Mouse (Mus musculus): ENCODE data around the gene Abhd11. TPM values are rescaled to one million over a fixed set of nuclear protein-coding genes. Genes with fewer than 3 reads are reported as not detected.
A peak's percentile ranks its signal among the peaks of the same experiment; 100 is the strongest.

The Abhd11 gene
- polyA plus RNA-seq, 2 experiments: 25.1 to 27.0 TPM

DNA sequence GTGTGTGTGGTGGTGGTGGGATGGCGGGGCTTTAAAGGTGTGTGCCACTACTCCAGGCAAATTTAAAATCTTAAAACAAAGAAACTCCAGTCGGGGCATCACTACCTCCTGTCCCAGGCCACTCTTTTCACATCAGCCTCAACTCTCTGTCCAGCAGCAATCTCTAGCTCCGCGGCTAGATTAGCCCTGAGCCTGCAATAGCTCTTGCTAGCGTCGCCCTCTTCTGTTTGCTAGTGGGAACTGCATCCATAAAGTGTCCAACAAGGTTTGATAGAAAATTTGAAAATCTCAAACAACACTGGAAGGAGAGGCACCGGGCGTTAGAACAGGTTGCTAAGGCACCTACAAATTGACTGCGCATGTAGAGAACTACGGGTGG lies 43.5 kb upstream of the Abhd11 start:
- peak; percentile 92 for TF ChIP-seq CTCF (IDR thresholded peaks at IDR 0.05; ENCODE audit: low read depth)
- no peak for TF ChIP-seq EP300 (IDR thresholded peaks at IDR 0.05; ENCODE audit: low read depth)
- Histone ChIP-seq H3K9ac (replicated peaks) (peak overlapping the region; percentile 48), H3K36me3 (replicated peaks; ENCODE audit: control insufficient read depth, insufficient read depth, low read depth) (no peaks in the 10 kb centered on the region), H3K4me1 (replicated peaks; ENCODE audit: control insufficient read depth in 2 of 2, insufficient read depth in 2 of 2, low read length in 1 of 2) (peaks cover 0 to 3% of the 10 kb centered on the region in 2 experiments; a peak in 1 of 4 replicates), H3K4me2 (ENCODE audit: low read depth) (peak overlapping the region; percentile 81), H3K27ac (no peak overlapping the region), H3K27me3 (ENCODE audit: control insufficient read depth, insufficient read depth, low read length) (no peaks in the 10 kb centered on the region), H3K4me3 (ENCODE audit: insufficient read depth in 1 of 2, low read depth in 2 of 2, low read length in 2 of 2) (peak overlapping the region; percentile 29 to 51; a peak in 3 of 4 replicates), H3K9me3 (ENCODE audit: control insufficient read depth, low read length) (no peaks in the 10 kb centered on the region)
- DNase-seq (ENCODE audit: low read depth in 3 of 3, low spot score in 3 of 3) (peak; percentile 64 to 67 (median 66)), ATAC-seq (ENCODE audit: insufficient read depth) (peak; percentile 66)
- WGBS (ENCODE audit: insufficient replicate concordance): 7% methylated on average over 10 of the region's 10 CpGs

- peak overlapping the region; percentile 48 for H3K9ac ChIP-seq (replicated peaks)
- ATAC-seq (ENCODE audit: insufficient read depth): peak; percentile 79
- peak; percentile 39 to 56 (median 44) for DNase-seq (ENCODE audit: low read depth in 3 of 3, low spot score in 3 of 3)
- peak overlapping the region; percentile 81 for H3K4me2 ChIP-seq (ENCODE audit: low read depth)
- H3K9me3 ChIP-seq (ENCODE audit: control insufficient read depth, low read length): no peaks in the 10 kb centered on the region
- no peaks in the 10 kb centered on the region for H3K27me3 ChIP-seq (ENCODE audit: control insufficient read depth, insufficient read depth, low read length)
- peaks cover 0 to 3% of the 10 kb centered on the region in 2 experiments; a peak in 1 of 4 replicates for H3K4me1 ChIP-seq (replicated peaks; ENCODE audit: control insufficient read depth in 2 of 2, insufficient read depth in 2 of 2, low read length in 1 of 2)
- TF ChIP-seq EP300 (IDR thresholded peaks at IDR 0.05; ENCODE audit: low read depth): no peak
- TF ChIP-seq CTCF (IDR thresholded peaks at IDR 0.05; ENCODE audit: low read depth): peak; percentile 51
- H3K36me3 ChIP-seq (replicated peaks; ENCODE audit: control insufficient read depth, insufficient read depth, low read depth): no peaks in the 10 kb centered on the region
- no peak overlapping the region for H3K27ac ChIP-seq
- H3K4me3 ChIP-seq (ENCODE audit: insufficient read depth in 1 of 2, low read depth in 2 of 2, low read length in 2 of 2): peak overlapping the region; percentile 29 to 51
- WGBS (ENCODE audit: insufficient replicate concordance): 4% methylated on average over 33 of the region's 33 CpGs
These were observed 42.8 kb upstream of the Abhd11 start for GRCm38 (mm10) chr5:134965852-134966821.

DNA sequence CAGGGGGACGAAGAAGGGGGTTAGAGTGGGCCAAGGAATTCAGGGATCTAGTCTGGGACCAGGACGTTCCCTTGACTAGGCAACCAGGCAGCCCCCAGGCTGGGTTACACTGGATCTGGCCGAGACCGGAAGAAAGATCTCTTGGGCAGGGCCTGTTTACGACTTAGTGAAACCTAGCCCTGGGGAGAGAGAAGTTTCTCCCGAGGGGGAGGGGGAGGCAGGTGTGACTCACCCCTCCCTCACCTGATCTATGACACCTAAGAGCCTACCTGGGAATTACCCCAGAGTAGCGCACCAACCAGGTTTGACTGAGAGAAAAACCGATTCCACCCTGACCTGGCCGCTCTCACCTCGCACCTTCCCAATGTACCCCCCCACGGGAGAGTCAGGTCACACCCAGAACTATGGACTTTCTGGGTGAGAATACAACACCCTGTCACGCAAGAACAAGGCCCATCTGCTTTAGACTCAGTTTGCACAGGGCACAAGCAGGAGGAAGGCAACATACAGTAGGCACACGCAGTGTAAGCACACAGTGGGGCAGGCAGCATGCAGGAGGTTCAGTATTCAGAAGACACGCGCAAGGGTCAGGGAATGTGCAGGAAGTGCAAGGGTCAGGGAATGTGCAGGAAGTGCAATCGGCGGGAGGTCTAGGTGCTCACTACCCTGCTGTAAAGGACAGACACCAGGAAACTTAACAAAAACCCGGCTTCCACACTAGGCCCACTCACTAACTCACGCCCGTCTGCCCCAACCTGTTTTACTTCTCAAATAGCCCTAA lies 41.6 kb upstream of the Abhd11 start:
- peaks cover 0 to 4% of the 10 kb centered on the region in 2 experiments; a peak in 1 of 4 replicates for H3K4me1 ChIP-seq (replicated peaks; ENCODE audit: control insufficient read depth in 2 of 2, insufficient read depth in 2 of 2, low read length in 1 of 2)
- no peaks in the 10 kb centered on the region for H3K9me3 ChIP-seq (ENCODE audit: control insufficient read depth, low read length)
- ATAC-seq (ENCODE audit: insufficient read depth) (no peak), DNase-seq (ENCODE audit: low read depth in 3 of 3, low spot score in 3 of 3) (no peak)
- no peak for TF ChIP-seq EP300 (IDR thresholded peaks at IDR 0.05; ENCODE audit: low read depth)
- no peak for TF ChIP-seq CTCF (IDR thresholded peaks at IDR 0.05; ENCODE audit: low read depth)
- no peak overlapping the region for H3K4me2 ChIP-seq (ENCODE audit: low read depth)
- WGBS (ENCODE audit: insufficient replicate concordance): 70% methylated on average over 20 of the region's 20 CpGs
- H3K27me3 ChIP-seq (ENCODE audit: control insufficient read depth, insufficient read depth, low read length): no peaks in the 10 kb centered on the region
- H3K9ac ChIP-seq (replicated peaks): no peak overlapping the region
- H3K36me3 ChIP-seq (replicated peaks; ENCODE audit: control insufficient read depth, insufficient read depth, low read depth): no peaks in the 10 kb centered on the region
- no peak overlapping the region for H3K4me3 ChIP-seq (ENCODE audit: insufficient read depth in 1 of 2, low read depth in 2 of 2, low read length in 2 of 2)
- no peak overlapping the region for H3K27ac ChIP-seq

GRCm38 (mm10) chr5:134970671-134971070 lies 38.3 kb upstream of the Abhd11 start:
- TF ChIP-seq CTCF (IDR thresholded peaks at IDR 0.05; ENCODE audit: low read depth): no peak
- TF ChIP-seq EP300 (IDR thresholded peaks at IDR 0.05; ENCODE audit: low read depth): no peak
- Histone ChIP-seq H3K9ac (replicated peaks) (no peak overlapping the region), H3K36me3 (replicated peaks; ENCODE audit: control insufficient read depth, insufficient read depth, low read depth) (no peaks in the 10 kb centered on the region), H3K27ac (no peak overlapping the region), H3K4me3 (ENCODE audit: insufficient read depth in 1 of 2, low read depth in 2 of 2, low read length in 2 of 2) (no peak overlapping the region), H3K4me1 (replicated peaks; ENCODE audit: control insufficient read depth in 2 of 2, insufficient read depth in 2 of 2, low read length in 1 of 2) (peaks cover 15 to 26% of the 10 kb centered on the region in 2 experiments), H3K4me2 (ENCODE audit: low read depth) (no peak overlapping the region), H3K27me3 (ENCODE audit: control insufficient read depth, insufficient read depth, low read length) (no peaks in the 10 kb centered on the region; the same call in 1 of the 2 replicates), H3K9me3 (ENCODE audit: control insufficient read depth, low read length) (no peaks in the 10 kb centered on the region)
- DNase-seq (ENCODE audit: low read depth in 3 of 3, low spot score in 3 of 3) (no peak), ATAC-seq (ENCODE audit: insufficient read depth) (no peak)
- WGBS (ENCODE audit: insufficient replicate concordance): 57% methylated on average over 8 of the region's 8 CpGs
